Mouse (Mus musculus): ENCODE measurements around the gene Mlip. TPM values are rescaled to one million over a fixed set of nuclear protein-coding genes. Genes with fewer than 3 reads are reported as not detected.

Gene Mlip
- total RNA-seq, 1 experiment, result not detected

- TF ChIP-seq ZC3H11A (IDR thresholded peaks at IDR 0.05; ENCODE audit: borderline replicate concordance, low read depth, low read length), result no peak
- TF ChIP-seq HCFC1 (IDR thresholded peaks at IDR 0.05; ENCODE audit: borderline replicate concordance, insufficient read depth, low read length), result no peak
- TF ChIP-seq ZNF384 (IDR thresholded peaks at IDR 0.05; ENCODE audit: low read depth, low read length), result no peak
- TF ChIP-seq CHD2 (IDR thresholded peaks at IDR 0.05; ENCODE audit: low read depth, low read length), result no peak
- no peak for TF ChIP-seq MAFK (IDR thresholded peaks at IDR 0.05; ENCODE audit: insufficient read depth, low read depth, low read length)
- H3K9me3 ChIP-seq (ENCODE audit: control insufficient read depth, insufficient read depth, low read depth, low read length), result no peaks in the 10 kb centered on the region
- no peak overlapping the region for H3K27ac ChIP-seq (ENCODE audit: insufficient read depth, low read depth, low read length, poor library complexity, severe bottlenecking)
- DNase-seq (ENCODE audit: low read depth, low spot score), result no peak
- H3K9ac ChIP-seq (ENCODE audit: insufficient read depth, low read depth, low read length, poor library complexity, severe bottlenecking), result no peak overlapping the region
- in situ Hi-C loops (cut with MboI; ENCODE audit: low sequenced_read_pairs in 2 of 2, unreplicated experiment in 2 of 2), result no loop called here
- no peaks in the 10 kb centered on the region for H3K36me3 ChIP-seq (ENCODE audit: control insufficient read depth, insufficient read depth, low read length, poor library complexity, severe bottlenecking)
- H3K4me3 ChIP-seq (ENCODE audit: insufficient read depth in 1 of 2, low read depth in 1 of 2, low read length in 2 of 2, poor library complexity in 1 of 2, severe bottlenecking in 1 of 2), result no peak overlapping the region
- H3K4me1 ChIP-seq (ENCODE audit: control insufficient read depth in 2 of 2, insufficient read depth in 2 of 2, low read length in 2 of 2, poor library complexity in 1 of 2), result no peaks in the 10 kb centered on the region
Measured at GRCm38 (mm10) chr9:77383951-77384350, 31.2 kb upstream of the Mlip start.

GRCm38 (mm10) chr9:77382514-77382913 is 29.7 kb upstream of the Mlip start:
- no peak overlapping the region for H3K4me3 ChIP-seq (ENCODE audit: insufficient read depth in 1 of 2, low read depth in 1 of 2, low read length in 2 of 2, poor library complexity in 1 of 2, severe bottlenecking in 1 of 2)
- H3K9me3 ChIP-seq (ENCODE audit: control insufficient read depth, insufficient read depth, low read depth, low read length), result no peaks in the 10 kb centered on the region
- no peak overlapping the region for H3K9ac ChIP-seq (ENCODE audit: insufficient read depth, low read depth, low read length, poor library complexity, severe bottlenecking)
- no peak overlapping the region for H3K27ac ChIP-seq (ENCODE audit: insufficient read depth, low read depth, low read length, poor library complexity, severe bottlenecking)
- H3K36me3 ChIP-seq (ENCODE audit: control insufficient read depth, insufficient read depth, low read length, poor library complexity, severe bottlenecking), result no peaks in the 10 kb centered on the region
- no peak for DNase-seq (ENCODE audit: low read depth, low spot score)
- no peaks in the 10 kb centered on the region for H3K4me1 ChIP-seq (ENCODE audit: control insufficient read depth in 2 of 2, insufficient read depth in 2 of 2, low read length in 2 of 2, poor library complexity in 1 of 2)
- no peak for TF ChIP-seq MAFK (IDR thresholded peaks at IDR 0.05; ENCODE audit: insufficient read depth, low read depth, low read length)
- no peak for TF ChIP-seq CHD2 (IDR thresholded peaks at IDR 0.05; ENCODE audit: low read depth, low read length)
- no peak for TF ChIP-seq ZNF384 (IDR thresholded peaks at IDR 0.05; ENCODE audit: low read depth, low read length)
- TF ChIP-seq HCFC1 (IDR thresholded peaks at IDR 0.05; ENCODE audit: borderline replicate concordance, insufficient read depth, low read length), result no peak
- no peak for TF ChIP-seq ZC3H11A (IDR thresholded peaks at IDR 0.05; ENCODE audit: borderline replicate concordance, low read depth, low read length)
- in situ Hi-C loops (cut with MboI; ENCODE audit: low sequenced_read_pairs in 2 of 2, unreplicated experiment in 2 of 2), result no loop called here

- Histone ChIP-seq H3K36me3 (ENCODE audit: control insufficient read depth, insufficient read depth, low read length, poor library complexity, severe bottlenecking) (no peaks in the 10 kb centered on the region), H3K27ac (ENCODE audit: insufficient read depth, low read depth, low read length, poor library complexity, severe bottlenecking) (no peak overlapping the region), H3K4me1 (ENCODE audit: control insufficient read depth in 2 of 2, insufficient read depth in 2 of 2, low read length in 2 of 2, poor library complexity in 1 of 2) (no peaks in the 10 kb centered on the region), H3K9me3 (ENCODE audit: control insufficient read depth, insufficient read depth, low read depth, low read length) (no peaks in the 10 kb centered on the region), H3K9ac (ENCODE audit: insufficient read depth, low read depth, low read length, poor library complexity, severe bottlenecking) (no peak overlapping the region), H3K4me3 (ENCODE audit: insufficient read depth in 1 of 2, low read depth in 1 of 2, low read length in 2 of 2, poor library complexity in 1 of 2, severe bottlenecking in 1 of 2) (no peak overlapping the region)
- DNase-seq (ENCODE audit: low read depth, low spot score), result peak; percentile 49
- no peak for TF ChIP-seq CHD2 (IDR thresholded peaks at IDR 0.05; ENCODE audit: low read depth, low read length)
- no peak for TF ChIP-seq ZNF384 (IDR thresholded peaks at IDR 0.05; ENCODE audit: low read depth, low read length)
- peak; percentile 55; the same call in 1 of the 2 replicates for TF ChIP-seq ZC3H11A (IDR thresholded peaks at IDR 0.05; ENCODE audit: borderline replicate concordance, low read depth, low read length)
- no peak for TF ChIP-seq HCFC1 (IDR thresholded peaks at IDR 0.05; ENCODE audit: borderline replicate concordance, insufficient read depth, low read length)
- no peak for TF ChIP-seq MAFK (IDR thresholded peaks at IDR 0.05; ENCODE audit: insufficient read depth, low read depth, low read length)
- in situ Hi-C loops (cut with MboI; ENCODE audit: low sequenced_read_pairs in 2 of 2, unreplicated experiment in 2 of 2), result no loop called here
Measured at GRCm38 (mm10) chr9:77381565-77381964, 28.8 kb upstream of the Mlip start.

GRCm38 (mm10) chr9:77379625-77380024 is 26.9 kb upstream of the Mlip start:
- DNase-seq (ENCODE audit: low read depth, low spot score), result peak; percentile 42
- H3K4me3 ChIP-seq (ENCODE audit: insufficient read depth in 1 of 2, low read depth in 1 of 2, low read length in 2 of 2, poor library complexity in 1 of 2, severe bottlenecking in 1 of 2), result no peak overlapping the region
- H3K27ac ChIP-seq (ENCODE audit: insufficient read depth, low read depth, low read length, poor library complexity, severe bottlenecking), result no peak overlapping the region
- no peaks in the 10 kb centered on the region for H3K4me1 ChIP-seq (ENCODE audit: control insufficient read depth in 2 of 2, insufficient read depth in 2 of 2, low read length in 2 of 2, poor library complexity in 1 of 2)
- no peaks in the 10 kb centered on the region for H3K9me3 ChIP-seq (ENCODE audit: control insufficient read depth, insufficient read depth, low read depth, low read length)
- in situ Hi-C loops (cut with MboI; ENCODE audit: low sequenced_read_pairs in 2 of 2, unreplicated experiment in 2 of 2), result no loop called here
- TF ChIP-seq ZC3H11A (IDR thresholded peaks at IDR 0.05; ENCODE audit: borderline replicate concordance, low read depth, low read length) (no peak), ZNF384 (IDR thresholded peaks at IDR 0.05; ENCODE audit: low read depth, low read length) (peak; percentile 87), CHD2 (IDR thresholded peaks at IDR 0.05; ENCODE audit: low read depth, low read length) (no peak), MAFK (IDR thresholded peaks at IDR 0.05; ENCODE audit: insufficient read depth, low read depth, low read length) (no peak), HCFC1 (IDR thresholded peaks at IDR 0.05; ENCODE audit: borderline replicate concordance, insufficient read depth, low read length) (no peak)
- H3K36me3 ChIP-seq (ENCODE audit: control insufficient read depth, insufficient read depth, low read length, poor library complexity, severe bottlenecking), result no peaks in the 10 kb centered on the region
- no peak overlapping the region for H3K9ac ChIP-seq (ENCODE audit: insufficient read depth, low read depth, low read length, poor library complexity, severe bottlenecking)

- Histone ChIP-seq H3K27ac (ENCODE audit: insufficient read depth, low read depth, low read length, poor library complexity, severe bottlenecking) (no peak overlapping the region), H3K4me1 (ENCODE audit: control insufficient read depth in 2 of 2, insufficient read depth in 2 of 2, low read length in 2 of 2, poor library complexity in 1 of 2) (no peaks in the 10 kb centered on the region), H3K9me3 (ENCODE audit: control insufficient read depth, insufficient read depth, low read depth, low read length) (no peaks in the 10 kb centered on the region), H3K4me3 (ENCODE audit: insufficient read depth in 1 of 2, low read depth in 1 of 2, low read length in 2 of 2, poor library complexity in 1 of 2, severe bottlenecking in 1 of 2) (no peak overlapping the region), H3K9ac (ENCODE audit: insufficient read depth, low read depth, low read length, poor library complexity, severe bottlenecking) (no peak overlapping the region), H3K36me3 (ENCODE audit: control insufficient read depth, insufficient read depth, low read length, poor library complexity, severe bottlenecking) (no peaks in the 10 kb centered on the region)
- no peak for DNase-seq (ENCODE audit: low read depth, low spot score)
- TF ChIP-seq CHD2 (IDR thresholded peaks at IDR 0.05; ENCODE audit: low read depth, low read length), result no peak
- no peak for TF ChIP-seq HCFC1 (IDR thresholded peaks at IDR 0.05; ENCODE audit: borderline replicate concordance, insufficient read depth, low read length)
- no peak for TF ChIP-seq ZNF384 (IDR thresholded peaks at IDR 0.05; ENCODE audit: low read depth, low read length)
- TF ChIP-seq MAFK (IDR thresholded peaks at IDR 0.05; ENCODE audit: insufficient read depth, low read depth, low read length), result no peak
- no peak for TF ChIP-seq ZC3H11A (IDR thresholded peaks at IDR 0.05; ENCODE audit: borderline replicate concordance, low read depth, low read length)
- in situ Hi-C loops (cut with MboI; ENCODE audit: low sequenced_read_pairs in 2 of 2, unreplicated experiment in 2 of 2), result no loop called here
Measured at GRCm38 (mm10) chr9:77377696-77378095, 24.9 kb upstream of the Mlip start.
